Mouse (Mus musculus): ENCODE data around the gene Hsh2d. TPM values are rescaled to one million over a fixed set of nuclear protein-coding genes. Genes with fewer than 3 reads are reported as not detected.

The Hsh2d gene
- total RNA-seq, 2 experiments from 2014 or later: not detected

GRCm38 (mm10) chr8:72242226-72242625 lies 52.8 kb downstream of the Hsh2d start:
- intact Hi-C loops (cut with DNase I): no loop called here
- DNase-seq: no peak

DNA sequence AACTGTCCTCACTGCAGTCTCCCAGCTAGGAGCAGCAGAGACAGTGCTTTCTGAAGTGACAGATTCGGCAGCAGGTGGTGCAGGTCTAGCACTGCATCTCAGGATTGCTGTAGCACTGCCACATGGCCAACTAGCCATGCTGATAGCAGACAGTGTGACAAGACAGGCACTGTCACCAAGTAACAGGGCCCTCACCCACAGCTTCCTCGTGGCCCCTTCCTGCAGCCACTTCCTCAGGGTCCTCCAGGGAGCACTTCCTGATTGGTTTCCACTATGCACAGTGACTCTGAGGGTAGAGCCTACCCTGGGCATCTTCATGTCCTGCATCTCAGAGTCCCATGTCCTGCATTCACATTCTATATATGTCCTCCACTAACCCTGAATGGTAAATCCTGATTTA lies 55.2 kb downstream of the Hsh2d start:
- DNase-seq: no peak
- intact Hi-C loops (cut with DNase I): no loop called here

Other genes starting within 250 kb of the Hsh2d start
- gene Zfp961, start 238.6 kb upstream of the Hsh2d start, total RNA-seq (2021): 1 to 10 TPM; 2.0 to 2.9 TPM
- under 1 TPM in 1 of 2 experiments, not detected in 1; 0.37 TPM for gene Cyp4f18, start 180.0 kb upstream of the Hsh2d start, total RNA-seq (2021)
- not detected for gene Olfr372, start 148.4 kb upstream of the Hsh2d start, total RNA-seq (2021)
- gene Olfr373, start 106.5 kb upstream of the Hsh2d start, total RNA-seq (2021): not detected
- gene Olfr374, start 82.6 kb upstream of the Hsh2d start, total RNA-seq (2021): not detected
- 10 to 100 TPM; 28.1 to 35.5 TPM for gene Tpm4, start 54.7 kb upstream of the Hsh2d start, total RNA-seq (2021)
- 10 to 100 TPM in 1 of 2 experiments, 1 to 10 TPM in 1; 6.0 to 10.0 TPM for gene Rab8a, start 28.4 kb upstream of the Hsh2d start, total RNA-seq (2021)
- gene Cib3, start 23.2 kb downstream of the Hsh2d start, total RNA-seq (2021): not detected
- not detected for gene Gm11034, start 24.0 kb downstream of the Hsh2d start, total RNA-seq (2021)
- gene Fam32a, start 30.1 kb downstream of the Hsh2d start, total RNA-seq (2021): 1 to 10 TPM; 8.3 to 8.6 TPM
- gene Ap1m1, start 50.4 kb downstream of the Hsh2d start, total RNA-seq (2021): 10 to 100 TPM; 21.4 to 22.4 TPM
- gene Gm10282, start 115.6 kb downstream of the Hsh2d start, total RNA-seq (2021): 1 to 10 TPM; 2.0 to 3.0 TPM
- 10 to 100 TPM in 1 of 2 experiments, 1 to 10 TPM in 1; 9.3 to 26.4 TPM for gene Klf2, start 129.4 kb downstream of the Hsh2d start, total RNA-seq (2021)
- 10 to 100 TPM; 23.2 to 24.6 TPM for gene Eps15l1, start 231.8 kb downstream of the Hsh2d start, total RNA-seq (2021)